Mouse (Mus musculus): ENCODE measurements around the gene Ofcc1.

Gene Ofcc1

GRCm38 (mm10) chr13:40243821-40244220 is 117.4 kb downstream of the Ofcc1 start:
- no peak for DNase-seq (ENCODE audit: low spot score)

- DNase-seq (ENCODE audit: low spot score), result no peak
These were observed 124.9 kb downstream of the Ofcc1 start for GRCm38 (mm10) chr13:40236356-40236755.

- no peak for DNase-seq (ENCODE audit: low spot score)
These were observed 152.9 kb downstream of the Ofcc1 start for GRCm38 (mm10) chr13:40208314-40208713.

- DNase-seq (ENCODE audit: low spot score), result no peak
These were observed 179.5 kb downstream of the Ofcc1 start for GRCm38 (mm10) chr13:40181786-40182185.

DNA sequence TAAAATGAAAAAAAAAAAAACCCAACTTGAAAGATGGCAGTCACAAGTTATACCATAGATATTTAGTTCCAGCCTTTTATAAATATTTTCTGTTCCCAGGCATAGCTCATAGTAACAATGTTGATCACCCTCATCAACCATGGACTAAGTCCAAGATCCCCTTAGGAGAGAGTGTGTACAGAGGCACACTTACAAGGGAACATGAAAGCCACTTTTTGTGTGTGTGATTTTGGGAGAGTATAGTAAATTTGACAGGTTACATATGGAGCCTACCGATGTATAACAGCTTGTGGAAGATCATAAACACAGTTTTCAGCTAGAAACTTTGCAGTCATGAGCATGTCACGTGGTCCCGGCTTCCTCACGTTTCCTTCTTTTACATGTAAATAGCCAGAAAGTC is 189.5 kb downstream of the Ofcc1 start:
- DNase-seq (ENCODE audit: low spot score), result no peak

DNA sequence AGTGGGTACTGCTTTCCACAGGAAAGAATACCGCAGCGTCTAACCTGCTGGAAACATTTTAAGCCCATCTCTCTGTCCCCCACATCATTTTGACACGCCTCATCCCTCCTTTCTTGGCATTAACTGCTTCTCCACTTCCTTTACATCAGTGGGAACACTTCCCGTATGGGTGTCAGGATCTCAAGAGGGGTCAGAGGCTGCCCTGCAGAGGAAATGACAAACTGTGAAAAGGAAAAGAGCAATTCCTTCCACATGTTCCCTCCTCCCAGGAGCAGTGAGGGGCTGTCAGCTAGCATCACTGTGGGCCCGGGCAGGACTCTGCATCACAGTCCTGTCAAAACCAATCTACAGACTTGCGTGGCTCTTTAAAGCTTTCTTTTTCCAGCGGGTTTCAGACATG is 193.4 kb downstream of the Ofcc1 start:
- no peak for DNase-seq (ENCODE audit: low spot score)

GRCm38 (mm10) chr13:40155466-40155865 is 205.8 kb downstream of the Ofcc1 start:
- DNase-seq (ENCODE audit: low spot score), result no peak

DNA sequence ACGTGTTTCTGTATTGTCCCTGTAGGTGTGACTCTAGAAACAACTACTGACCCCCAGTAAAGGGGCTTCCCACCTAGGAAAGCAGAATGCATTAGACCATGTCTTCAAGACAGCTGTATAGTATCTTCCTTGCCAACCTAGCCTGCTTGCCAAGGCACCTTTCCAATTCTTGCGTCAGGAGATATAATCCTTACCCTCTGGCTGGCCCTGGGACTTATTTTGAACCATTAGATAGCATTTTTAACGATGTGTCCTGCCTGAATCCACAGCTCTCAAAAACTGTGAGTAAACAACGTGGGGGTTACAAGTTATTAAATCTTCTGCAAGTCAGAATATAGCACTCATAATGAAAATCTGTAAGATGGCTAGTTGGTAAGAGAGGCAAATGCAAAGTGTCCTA is 221.3 kb downstream of the Ofcc1 start:
- no peak for DNase-seq (ENCODE audit: low spot score)

GRCm38 (mm10) chr13:40136096-40136495 is 225.2 kb downstream of the Ofcc1 start:
- DNase-seq (ENCODE audit: low spot score), result no peak

GRCm38 (mm10) chr13:40135670-40136069 is 225.6 kb downstream of the Ofcc1 start:
- no peak for DNase-seq (ENCODE audit: low spot score)

DNA sequence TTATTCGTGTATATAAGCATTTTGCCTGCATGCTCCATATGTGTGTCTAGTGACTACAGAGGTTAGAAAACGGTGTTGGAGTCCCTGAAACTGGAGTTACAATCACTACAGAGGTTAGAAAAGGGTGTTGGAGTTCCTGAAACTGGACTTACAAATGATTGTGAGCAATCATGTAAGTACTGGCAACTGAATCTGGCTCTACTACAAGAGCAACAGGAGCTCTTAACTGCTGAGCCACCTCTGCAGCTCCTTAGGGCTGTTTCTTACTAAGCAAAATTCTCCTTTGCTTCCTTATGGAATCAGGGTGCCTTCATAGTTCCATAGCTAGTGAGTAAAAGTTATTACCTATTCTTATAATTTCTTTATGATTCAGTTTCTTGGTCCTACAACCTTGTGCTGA is 237.4 kb downstream of the Ofcc1 start:
- no peak for DNase-seq (ENCODE audit: low spot score)

GRCm38 (mm10) chr13:40112336-40112735 is 248.9 kb downstream of the Ofcc1 start:
- DNase-seq (ENCODE audit: low spot score), result no peak

GRCm38 (mm10) chr13:40076236-40076635 is 285.0 kb downstream of the Ofcc1 start:
- DNase-seq (ENCODE audit: low spot score), result no peak

DNA sequence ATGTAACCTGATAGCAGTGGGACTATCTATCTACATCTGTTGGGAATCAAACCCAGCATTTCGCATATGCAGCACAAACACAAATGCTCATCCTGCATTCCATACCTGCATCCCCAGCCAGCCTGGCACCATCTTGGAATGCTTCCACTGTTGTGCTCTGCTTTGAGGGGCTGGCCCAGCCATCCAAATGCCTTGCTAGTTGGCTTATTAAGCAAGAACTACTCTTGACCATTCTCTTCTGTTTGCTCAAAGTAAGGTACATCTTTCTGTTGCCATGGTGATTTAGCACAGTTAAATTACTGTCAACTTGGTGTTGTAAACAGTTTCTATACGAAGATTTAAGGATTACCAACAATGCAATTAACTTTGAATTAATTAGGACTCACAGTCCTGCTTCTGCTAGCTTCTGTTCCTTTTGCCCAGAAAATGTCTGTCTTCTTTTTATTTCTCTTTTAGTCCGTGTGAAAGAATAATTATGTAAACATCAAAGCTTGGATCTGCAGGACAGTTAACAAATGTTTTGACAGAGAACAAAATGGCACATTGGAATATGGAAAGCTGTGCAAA is 286.3 kb downstream of the Ofcc1 start:
- no peak for DNase-seq (ENCODE audit: low spot score)

- DNase-seq (ENCODE audit: low spot score), result no peak
These were observed 291.2 kb downstream of the Ofcc1 start for GRCm38 (mm10) chr13:40070004-40070403.

- no peak for DNase-seq (ENCODE audit: low spot score)
These were observed 300.0 kb downstream of the Ofcc1 start for GRCm38 (mm10) chr13:40061281-40061680.

DNA sequence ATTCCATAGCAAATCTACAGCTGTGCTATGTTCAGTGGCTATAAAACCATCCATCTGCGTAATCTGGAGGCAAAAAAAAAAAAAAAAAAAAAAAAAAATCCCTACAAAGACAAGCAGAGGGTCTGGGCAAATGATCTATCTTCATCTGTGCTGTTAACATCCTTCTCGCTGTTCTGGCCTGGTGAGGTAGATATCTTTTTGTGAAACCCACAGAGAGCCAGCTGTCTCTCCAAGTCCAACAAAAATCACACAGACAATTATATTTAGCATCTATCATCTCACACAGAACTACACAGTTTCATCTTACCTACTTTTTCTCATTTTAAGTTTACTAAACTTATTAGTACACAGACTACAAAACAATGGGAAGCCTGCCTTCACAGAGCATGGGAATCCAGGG is 323.4 kb downstream of the Ofcc1 start:
- DNase-seq (ENCODE audit: low spot score), result no peak

DNA sequence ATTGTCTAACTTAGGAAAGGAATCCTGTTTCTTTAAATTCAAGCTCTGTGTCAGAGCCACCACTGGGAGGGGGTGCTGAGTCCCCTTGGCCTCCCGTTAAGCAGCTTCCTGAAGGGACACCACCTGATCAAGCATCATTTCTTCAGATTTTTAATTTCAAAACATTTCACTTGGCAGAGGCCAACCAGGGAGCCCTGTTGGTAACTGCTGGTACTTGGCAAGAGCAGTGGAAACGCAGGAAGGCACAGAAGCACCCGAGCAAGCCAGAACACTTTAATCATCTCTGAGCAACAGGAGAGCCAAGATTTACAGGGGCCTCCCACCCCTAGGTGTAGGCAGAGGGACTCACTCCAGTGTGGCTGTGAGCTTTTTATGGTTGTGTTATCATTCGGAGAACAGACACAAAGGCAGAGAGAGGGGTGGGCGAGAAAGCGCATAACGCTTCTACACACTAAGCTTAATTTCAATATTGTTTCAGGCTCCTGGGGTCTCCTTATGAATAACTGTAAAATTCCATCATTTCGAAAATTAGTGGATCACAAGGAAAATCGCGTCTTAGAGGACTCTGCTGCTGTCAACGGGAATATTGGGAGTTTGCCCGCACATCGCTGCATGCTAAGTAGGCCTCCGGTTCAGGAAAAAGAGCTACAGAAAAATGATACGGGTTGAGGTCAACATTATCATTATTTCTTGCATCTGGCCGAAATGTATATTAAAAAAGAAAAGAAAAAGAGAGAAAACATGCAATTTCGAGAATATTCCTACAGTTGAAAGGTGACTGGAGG is 324.1 kb downstream of the Ofcc1 start:
- DNase-seq (ENCODE audit: low spot score), result no peak

DNA sequence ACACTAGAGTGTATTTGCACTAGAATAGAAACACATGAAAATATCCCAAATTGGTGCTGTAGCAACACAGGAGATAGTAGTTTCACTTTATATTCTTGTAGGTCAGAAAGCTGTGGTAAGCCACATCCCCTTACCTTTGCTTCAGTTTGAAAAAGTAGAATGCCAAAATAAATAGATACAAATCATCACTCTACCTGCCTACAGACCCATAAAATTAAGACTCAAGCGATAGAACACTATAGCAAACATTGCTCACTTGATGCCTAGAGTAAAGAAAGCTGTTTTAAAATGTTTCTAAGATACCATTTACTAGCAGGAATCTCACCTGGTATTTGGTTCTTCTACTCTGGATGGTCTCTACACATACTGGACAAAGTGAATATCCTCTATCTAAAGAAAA is 331.8 kb downstream of the Ofcc1 start:
- no peak for DNase-seq (ENCODE audit: low spot score)

- DNase-seq (ENCODE audit: low spot score), result no peak
These were observed 332.4 kb downstream of the Ofcc1 start for GRCm38 (mm10) chr13:40028827-40029226.

DNA sequence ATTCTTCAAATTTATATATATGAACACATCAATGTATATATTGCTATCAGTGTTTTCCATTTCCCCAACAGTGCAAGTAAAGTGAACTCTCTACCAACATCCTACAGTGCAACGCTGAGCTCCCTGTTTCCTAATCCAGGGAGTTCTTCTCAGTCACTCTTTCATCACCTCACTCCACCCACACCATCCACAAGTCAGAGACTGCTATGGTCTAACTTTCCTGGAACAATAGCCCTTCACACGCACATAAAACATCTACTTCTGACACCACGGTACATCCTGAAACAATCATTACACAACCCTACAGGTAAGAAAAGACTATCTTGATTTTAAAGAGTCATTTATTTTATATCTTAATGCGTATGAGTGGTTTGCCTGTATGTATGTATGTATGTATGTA is 335.4 kb downstream of the Ofcc1 start:
- no peak for DNase-seq (ENCODE audit: low spot score)

- DNase-seq (ENCODE audit: low spot score), result no peak
These were observed 338.0 kb downstream of the Ofcc1 start for GRCm38 (mm10) chr13:40023201-40023777.

DNA sequence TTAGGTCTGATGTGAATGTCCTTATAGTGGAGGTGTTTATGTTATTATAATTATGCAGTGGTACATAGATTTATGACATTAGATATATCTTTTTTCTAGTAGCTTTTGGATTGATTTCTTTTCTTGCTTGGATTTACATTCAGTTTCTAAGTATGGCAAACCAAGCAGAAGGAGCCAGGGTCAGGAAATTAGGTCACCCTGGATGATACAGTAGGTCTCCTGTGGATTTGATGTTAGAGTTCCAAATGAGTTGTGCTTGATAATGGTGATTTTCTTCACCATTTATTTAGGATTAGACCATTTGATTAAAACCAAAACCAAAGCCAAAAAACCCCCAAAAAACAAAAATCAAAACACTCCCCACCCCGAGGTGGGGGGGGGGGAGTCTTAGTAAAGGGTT is 338.6 kb downstream of the Ofcc1 start:
- no peak for DNase-seq (ENCODE audit: low spot score)

DNA sequence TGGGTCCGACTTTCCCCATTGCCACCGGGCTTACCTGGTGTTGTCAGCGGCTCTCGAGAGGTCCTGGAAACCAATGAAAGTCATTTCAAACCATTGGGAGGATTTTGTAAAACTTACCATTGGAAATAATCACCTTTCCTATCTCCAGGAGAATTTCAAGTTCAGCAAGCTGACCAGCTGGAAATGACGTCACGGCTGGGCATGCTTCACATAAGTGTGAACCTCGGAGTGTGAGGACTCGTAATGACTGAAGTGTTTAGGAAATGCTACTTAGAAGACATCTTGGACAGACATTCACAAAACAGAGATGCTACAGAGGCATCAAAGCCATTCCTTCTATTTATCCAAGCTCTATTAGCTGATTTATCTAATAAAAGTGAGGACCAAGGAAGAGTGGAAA is 361.0 kb downstream of the Ofcc1 start:
- DNase-seq (ENCODE audit: low spot score), result no peak

Measured in T-cell, adult 2 months (primary cell).